Mouse (Mus musculus) ES-E14 (cell line): ENCODE measurements around the gene Gm10803.

Experiments used
- CHD2 ChIP-seq: IDR thresholded peaks from 2 replicates; pipeline ENCODE4 v1.6.1; 2014; ENCODE audit warnings: mild to moderate bottlenecking, low read depth, low read length, inconsistent platforms
- HCFC1 ChIP-seq: IDR thresholded peaks from 2 replicates; pipeline ENCODE4 v1.6.1; 2012; ENCODE audit warnings: low read length, inconsistent platforms, borderline replicate concordance; ENCODE audit not compliant: insufficient read depth
- MAFK ChIP-seq: IDR thresholded peaks from 2 replicates; pipeline ENCODE4 v1.6.1; 2014; ENCODE audit warnings: mild to moderate bottlenecking, low read depth, low read length, inconsistent platforms; ENCODE audit not compliant: insufficient read depth
- ZC3H11A ChIP-seq: IDR thresholded peaks from 2 replicates; pipeline ENCODE4 v1.6.1; 2012; ENCODE audit warnings: low read depth, mild to moderate bottlenecking, inconsistent platforms, low read length, borderline replicate concordance
- ZNF384 ChIP-seq: IDR thresholded peaks from 2 replicates; pipeline ENCODE4 v1.6.1; 2012; ENCODE audit warnings: low read depth, low read length, inconsistent platforms

- TF ChIP-seq ZNF384 (no peak), ZC3H11A (no peak), MAFK (no peak), CHD2 (no peak), HCFC1 (no peak)
These were observed 31.9 kb downstream of the Gm10803 start for GRCm38 (mm10) chr2:93592164-93592790.
